Mouse (Mus musculus) cerebellum, adult 8-10 months (tissue): ENCODE results near the gene Prdx2.

Experiments used
- DNase-seq: peaks from one replicate; pipeline ENCODE4 v3.0.0; 2022

Gene Prdx2

DNA sequence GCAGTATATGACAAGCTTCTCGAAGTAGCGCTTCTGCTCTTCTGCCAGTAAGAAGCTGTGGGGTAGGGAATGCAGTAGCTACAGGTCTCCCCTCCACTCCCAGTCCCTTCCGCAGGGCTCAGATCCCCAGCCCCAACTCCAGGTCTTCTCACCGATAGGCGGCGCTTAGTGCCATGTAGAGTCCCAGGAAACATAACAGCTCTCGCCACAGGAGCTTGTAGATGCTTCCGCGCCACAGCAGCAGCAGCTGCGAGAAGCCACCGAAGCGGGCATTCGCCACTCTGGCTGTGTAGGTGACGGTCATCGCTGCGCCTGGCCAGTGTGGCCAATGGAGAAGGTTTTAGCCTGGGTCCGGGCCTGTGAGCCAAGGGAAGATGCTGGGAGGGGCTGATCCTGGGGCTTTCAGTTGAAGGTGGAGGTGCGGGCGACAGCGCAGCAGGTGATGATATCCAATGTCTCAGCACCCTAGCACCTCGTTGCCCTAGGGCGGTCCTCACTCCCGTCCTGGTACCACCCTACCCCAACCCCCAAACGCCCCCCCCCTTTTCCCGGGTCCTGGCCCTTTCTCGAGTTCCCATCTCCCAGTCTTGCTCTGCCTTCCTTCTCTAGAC is 43.9 kb downstream of the Prdx2 start:
- DNase-seq = peak; percentile 71

DNA sequence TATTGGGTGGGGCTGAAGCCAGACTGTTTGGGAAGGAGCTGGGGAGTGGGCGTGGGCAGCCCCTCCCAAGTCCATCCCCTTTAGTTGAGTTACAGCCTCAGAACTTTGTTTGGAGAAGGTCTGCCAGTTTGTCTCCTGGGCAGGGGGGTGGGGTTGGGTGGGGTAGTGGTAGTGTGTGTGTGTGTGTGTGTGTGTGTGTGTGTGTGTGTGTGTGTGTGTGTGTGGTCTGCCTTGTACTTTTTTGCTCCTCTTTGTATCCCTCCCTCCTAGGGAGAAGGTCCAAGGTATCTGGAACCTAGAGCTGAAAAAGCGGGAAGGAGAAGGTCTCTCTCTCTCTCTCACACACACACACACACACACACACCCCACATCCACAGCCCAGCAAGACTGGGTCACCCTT is 45.0 kb downstream of the Prdx2 start, which contains the start of gene Best2:
Gene Best2 (minus strand): TSS at position 101 of the 400 bp plus-strand sequence.
- no peak for DNase-seq

DNA sequence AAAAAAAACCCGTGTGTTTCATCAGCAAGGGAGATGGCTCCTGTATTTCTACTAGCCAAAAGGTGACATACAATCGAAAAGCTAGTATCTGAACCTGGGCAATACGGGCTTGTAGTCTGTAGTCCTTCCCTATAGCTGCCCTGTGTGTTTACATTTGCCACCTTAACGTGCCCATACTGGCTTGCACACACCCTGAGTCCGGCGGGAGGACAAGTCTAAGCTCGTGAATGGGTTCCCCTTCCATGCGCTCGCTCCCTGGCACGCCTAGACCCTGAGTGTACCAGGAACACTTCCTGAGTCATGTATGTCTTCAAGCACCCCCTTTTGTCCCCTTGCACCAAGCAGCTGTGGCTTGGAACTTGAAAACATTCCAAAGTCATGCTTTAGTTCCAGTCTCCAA is 47.3 kb downstream of the Prdx2 start:
- no peak for DNase-seq

DNA sequence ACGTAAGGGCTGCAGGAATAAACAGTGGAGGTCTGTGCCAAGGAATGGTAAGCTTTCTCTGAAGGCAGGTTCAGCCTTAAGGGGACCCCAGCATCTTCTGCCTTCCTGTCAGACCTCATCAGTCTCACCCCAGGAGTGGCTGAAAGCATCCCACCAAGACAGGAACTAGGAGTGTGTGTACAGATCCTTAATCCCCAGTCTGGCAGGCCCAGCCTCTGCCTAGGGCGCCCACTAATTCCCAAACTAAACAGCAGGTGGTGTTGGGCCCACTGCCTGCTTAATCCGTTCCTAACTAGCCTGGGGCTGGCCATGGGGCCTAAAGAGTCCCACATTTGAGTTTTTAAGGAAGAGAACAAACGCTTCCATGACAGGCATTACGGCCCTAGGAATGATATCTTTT is 47.8 kb downstream of the Prdx2 start:
- DNase-seq = no peak

DNA sequence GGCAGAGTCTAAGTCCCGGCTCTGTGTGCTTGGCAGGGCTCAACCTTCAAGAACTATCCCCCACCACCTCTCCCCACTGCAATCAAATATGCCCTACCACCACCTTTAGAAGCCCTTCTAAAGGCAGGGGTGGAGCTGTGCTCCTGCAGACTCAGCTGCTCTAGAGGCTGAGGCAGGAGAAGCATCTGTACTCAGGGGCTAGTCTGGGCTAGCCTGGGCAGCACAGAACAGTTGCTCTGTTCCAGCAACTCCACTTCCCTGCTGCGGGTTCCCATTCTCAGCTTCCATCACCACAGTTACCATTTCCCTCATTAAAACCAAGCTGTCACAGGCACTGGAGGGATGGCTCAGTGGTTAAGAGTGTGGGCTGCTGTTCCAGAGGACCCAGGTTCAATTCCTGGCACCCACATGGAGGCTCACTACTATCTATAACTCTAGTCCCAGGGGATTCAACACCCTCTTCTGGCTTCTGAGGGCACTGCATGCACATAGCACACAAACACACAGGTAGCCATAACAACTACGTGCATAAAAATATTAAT is 52.2 kb downstream of the Prdx2 start:
- DNase-seq = no peak

DNA sequence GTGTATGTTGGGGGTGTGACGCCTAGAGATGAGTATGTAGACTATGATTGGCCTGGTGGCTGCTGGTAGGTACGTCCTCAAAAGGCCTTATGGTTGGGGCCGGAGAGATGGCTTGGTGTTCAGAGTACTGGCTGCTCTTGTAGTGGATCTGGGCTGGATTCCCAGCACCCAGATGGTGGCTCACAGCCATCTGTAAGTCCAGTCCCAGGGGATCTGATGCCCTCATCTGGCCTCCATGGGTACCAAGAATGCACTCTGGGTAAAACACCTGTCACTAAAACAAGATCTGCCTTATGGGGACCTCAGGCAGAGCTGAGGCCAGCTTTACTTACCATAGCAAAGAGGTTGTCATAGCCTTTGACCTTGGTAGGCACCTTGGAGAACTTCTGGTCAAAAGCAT is 54.5 kb downstream of the Prdx2 start:
- DNase-seq = no peak
